In genomic region chr11:28853102-28853800, GRCm38 (mm10) we compare ENCODE assay signal across 8 mouse cellular contexts. TPM values are rescaled to one million over a fixed set of nuclear protein-coding genes. Genes with fewer than 3 reads are reported as not detected.
DNase-seq lines count a peak whose midpoint lies in the region; ATAC-seq and TF ChIP-seq lines count a peak whose summit lies in the region.

Gene Efemp1 (plus strand): TSS chr11:28853204.

- H3K4me1 ChIP-seq in spleen, adult 2 months (ENCODE audit: control insufficient read depth, insufficient read depth, insufficient read length): no peaks in the 10 kb centered on the region
- peaks cover 4% of the 10 kb centered on the region; the same call in 1 of the 2 replicates for H3K4me1 ChIP-seq in forebrain, postnatal 0 days (ENCODE audit: insufficient read depth)
- H3K4me1 ChIP-seq in hindbrain, embryonic 11.5 days (replicated peaks; ENCODE audit: control insufficient read depth, insufficient read depth, low read length): no peaks in the 10 kb centered on the region
- peaks cover 6% of the 10 kb centered on the region; the same call in 1 of the 2 replicates for H3K4me1 ChIP-seq in lung, embryonic 16.5 days (replicated peaks; ENCODE audit: control insufficient read depth, insufficient read depth, low read length)

- peak within 1 kb of the TSS; percentile 87 for H3K4me2 ChIP-seq in forebrain, postnatal 0 days (ENCODE audit: low read depth)
- H3K4me2 ChIP-seq in hindbrain, embryonic 11.5 days (replicated peaks; ENCODE audit: low read depth, low read length): peak within 1 kb of the TSS; percentile 53
- peak within 1 kb of the TSS; percentile 70 for H3K4me2 ChIP-seq in lung, embryonic 16.5 days (ENCODE audit: low read depth, low read length)

- TF ChIP-seq POLR2A in spleen, adult 2 months (IDR thresholded peaks at IDR 0.05; ENCODE audit: low read depth, low read length): no peak

- WGBS in spleen, adult 2 months: 6% methylated on average over 30 of the region's 30 CpGs
- under 1% methylated on average over 30 of the region's 30 CpGs for WGBS in forebrain, postnatal 0 days
- WGBS in hindbrain, embryonic 11.5 days: under 1% methylated on average over 29 of the region's 30 CpGs
- WGBS in lung, embryonic 16.5 days: under 1% methylated on average over 30 of the region's 30 CpGs

- H3K9me3 ChIP-seq in forebrain, postnatal 0 days (ENCODE audit: low read length): no peaks in the 10 kb centered on the region
- no peaks in the 10 kb centered on the region for H3K9me3 ChIP-seq in hindbrain, embryonic 11.5 days (ENCODE audit: control insufficient read depth, low read length)
- no peaks in the 10 kb centered on the region for H3K9me3 ChIP-seq in lung, embryonic 16.5 days (ENCODE audit: control insufficient read depth, low read length)

- no peaks in the 10 kb centered on the region for H3K36me3 ChIP-seq in spleen, adult 2 months (ENCODE audit: control insufficient read depth, insufficient read depth, low read length)
- H3K36me3 ChIP-seq in forebrain, postnatal 0 days (ENCODE audit: insufficient read depth): no peaks in the 10 kb centered on the region
- no peaks in the 10 kb centered on the region for H3K36me3 ChIP-seq in hindbrain, embryonic 11.5 days (ENCODE audit: control insufficient read depth, insufficient read depth, low read length)
- no peaks in the 10 kb centered on the region for H3K36me3 ChIP-seq in lung, embryonic 16.5 days (ENCODE audit: control insufficient read depth, insufficient read depth, low read length)

- H3K27me3 ChIP-seq in spleen, adult 2 months (ENCODE audit: control insufficient read depth, insufficient read depth, low read length): no peaks in the 10 kb centered on the region
- H3K27me3 ChIP-seq in forebrain, postnatal 0 days (ENCODE audit: insufficient read depth, low read length): 0 out of 2 replicates have a peak, but pooled peaks cover 12% of the 10 kb centered on the region
- peaks cover 3% of the 10 kb centered on the region; the same call in 1 of the 2 replicates for H3K27me3 ChIP-seq in hindbrain, embryonic 11.5 days (ENCODE audit: control insufficient read depth, insufficient read depth, low read length)
- peaks cover 3% of the 10 kb centered on the region; the same call in 1 of the 2 replicates for H3K27me3 ChIP-seq in lung, embryonic 16.5 days (ENCODE audit: control insufficient read depth, insufficient read depth, low read depth, low read length)

- no peak for TF ChIP-seq CTCF in spleen, adult 2 months (IDR thresholded peaks at IDR 0.05; ENCODE audit: extremely low read depth, insufficient read depth, insufficient read length, insufficient replicate concordance)
- no peak for TF ChIP-seq CTCF in forebrain, postnatal 0 days (IDR thresholded peaks at IDR 0.05; ENCODE audit: low read depth)

- no peak within 1 kb of the TSS for H3K27ac ChIP-seq in spleen, adult 2 months (ENCODE audit: insufficient read depth, low read length)
- H3K27ac ChIP-seq in forebrain, postnatal 0 days (ENCODE audit: low read depth, low read length): no peak within 1 kb of the TSS
- no peak within 1 kb of the TSS for H3K27ac ChIP-seq in hindbrain, embryonic 11.5 days (ENCODE audit: low read depth, low read length)
- H3K27ac ChIP-seq in lung, embryonic 16.5 days (ENCODE audit: low read length): no peak within 1 kb of the TSS

- DNase-seq in spleen, adult 2 months (ENCODE audit: low read depth in 1 of 2, low spot score in 2 of 2): no peak
- no peak for DNase-seq in spleen, postnatal 36 days (ENCODE audit: low spot score in 2 of 2)
- peak; percentile 1 for DNase-seq in forebrain, postnatal 0 days
- peak; percentile 51 for DNase-seq in hindbrain, embryonic 11.5 days (ENCODE audit: low spot score)
- peak in 1 of 2 experiments; percentile 9 for DNase-seq in layer of hippocampus, adult 8-10 months (ENCODE audit: low spot score in 2 of 2)
- peak; percentile 77 for DNase-seq in retina, postnatal 1 day
- no peak for DNase-seq in natural killer cell, adult 2 months (ENCODE audit: low spot score in 2 of 2)

- ATAC-seq in forebrain, postnatal 0 days: peak; percentile 67
- ATAC-seq in hindbrain, embryonic 11.5 days (ENCODE audit: low FRiP score): peak; percentile 76; the same call in 1 of the 2 replicates
- peak; percentile 91 for ATAC-seq in lung, embryonic 16.5 days (ENCODE audit: low read depth)

- H3K9ac ChIP-seq in forebrain, postnatal 0 days: peak within 1 kb of the TSS; percentile 31; the same call in 1 of the 2 replicates
- no peak within 1 kb of the TSS for H3K9ac ChIP-seq in hindbrain, embryonic 11.5 days (ENCODE audit: low read depth, low read length)
- H3K9ac ChIP-seq in lung, embryonic 16.5 days (ENCODE audit: low read length): peak within 1 kb of the TSS; percentile 64; the same call in 1 of the 2 replicates

- peak within 1 kb of the TSS; percentile 3; the same call in 1 of the 2 replicates for H3K4me3 ChIP-seq in spleen, adult 2 months (ENCODE audit: extremely low read depth, insufficient read depth, insufficient read length)
- H3K4me3 ChIP-seq in forebrain, postnatal 0 days (ENCODE audit: low read depth, low read length): peak within 1 kb of the TSS; percentile 41
- peak within 1 kb of the TSS; percentile 31 for H3K4me3 ChIP-seq in hindbrain, embryonic 11.5 days (ENCODE audit: low read depth, low read length)
- peak within 1 kb of the TSS; percentile 56 for H3K4me3 ChIP-seq in lung, embryonic 16.5 days (ENCODE audit: low read length)

RNA-seq across cellular contexts. Expression of gene Efemp1, which starts in this region (rescaled TPM):
- polyA plus RNA-seq in spleen, adult 2 months (2012; rRNA removed): 5.2 and 5.5 TPM in 2 replicates
- 4.3 and 7.9 TPM in 2 replicates for total RNA-seq in forebrain, postnatal 0 days (2014; rRNA removed)
- 5.9 and 6.6 TPM in 2 replicates for polyA plus RNA-seq in forebrain, postnatal 0 days (2015; fragmentation: Nextera tagmentation; extraction: Ambion mirVana)
- 15.1 and 18.2 TPM in 2 replicates for polyA plus RNA-seq in hindbrain, embryonic 11.5 days (2014; fragmentation: Nextera tagmentation; extraction: Ambion mirVana)
- total RNA-seq in layer of hippocampus, adult 8-10 months (2022): 10 to 100 TPM; 12.8 to 21.1 (median 14.3) TPM
- polyA plus RNA-seq in lung, embryonic 16.5 days (2015; fragmentation: Nextera tagmentation; extraction: Ambion mirVana): 22.2 and 25.1 TPM in 2 replicates

Comparison
In these comparisons a context has a peak if more than half of its experiments do, and no peak if none do; other contexts are left out.
1. DNase-seq: peak in forebrain, postnatal 0 days (single experiment), hindbrain, embryonic 11.5 days (single experiment) and retina, postnatal 1 day (single experiment); none in spleen, adult 2 months (0 of 2), spleen, postnatal 36 days (0 of 2) and natural killer cell, adult 2 months (0 of 2).
2. H3K4me3 ChIP-seq: peak in every context shown above with its lines; median percentile 56 in lung, embryonic 16.5 days; 41 in forebrain, postnatal 0 days; 31 in hindbrain, embryonic 11.5 days; 3 in spleen, adult 2 months.
3. Peak in every context shown above with its lines, with median percentiles within 50 percentile points of each other: ATAC-seq and H3K4me2 ChIP-seq.